Mouse (Mus musculus) embryo, embryonic 11 days (tissue): ENCODE results near the gene Gm10964.

Experiments
- DNase-seq: peaks from one replicate; pipeline ENCODE4 v3.0.0-alpha.2; 2015

Gene Gm10964

GRCm38 (mm10) chr3:103734696-103735519 lies 4.3 kb upstream of the Gm10964 start:
- DNase-seq: peak; percentile 81

GRCm38 (mm10) chr3:103735776-103736600 lies 3.2 kb upstream of the Gm10964 start:
- no peak for DNase-seq

- DNase-seq: peak; percentile 25
Measured at GRCm38 (mm10) chr3:103737061-103737754, 2.0 kb upstream of the Gm10964 start.

GRCm38 (mm10) chr3:103737778-103738571 lies 1.2 kb upstream of the Gm10964 start, which contains the start of gene Olfml3:
TSS of gene Olfml3 (minus strand) at chr3:103738001.
- DNase-seq: peak; percentile 95

GRCm38 (mm10) chr3:103740342-103740741 lies 1.2 kb downstream of the Gm10964 start:
- peak; percentile 45 for DNase-seq

GRCm38 (mm10) chr3:103743208-103743607 lies 4.0 kb downstream of the Gm10964 start:
- no peak for DNase-seq

GRCm38 (mm10) chr3:103745001-103745770 lies 6.0 kb downstream of the Gm10964 start:
- DNase-seq: no peak

GRCm38 (mm10) chr3:103746711-103747110 lies 7.5 kb downstream of the Gm10964 start:
- DNase-seq: no peak

- no peak for DNase-seq
Measured at GRCm38 (mm10) chr3:103751558-103751957, 12.4 kb downstream of the Gm10964 start.

- DNase-seq: no peak
Measured at GRCm38 (mm10) chr3:103755351-103755750, 16.2 kb downstream of the Gm10964 start.

GRCm38 (mm10) chr3:103756920-103757319 lies 17.8 kb downstream of the Gm10964 start:
- no peak for DNase-seq

- DNase-seq: no peak
Measured at GRCm38 (mm10) chr3:103758456-103758855, 19.3 kb downstream of the Gm10964 start.

GRCm38 (mm10) chr3:103759261-103759970 lies 20.2 kb downstream of the Gm10964 start:
- no peak for DNase-seq

- DNase-seq: no peak
Measured at GRCm38 (mm10) chr3:103766789-103767188, 27.6 kb downstream of the Gm10964 start.

- no peak for DNase-seq
Measured at GRCm38 (mm10) chr3:103771531-103772130, 32.5 kb downstream of the Gm10964 start.

- DNase-seq: no peak
Measured at GRCm38 (mm10) chr3:103772846-103773245, 33.7 kb downstream of the Gm10964 start.

GRCm38 (mm10) chr3:103773508-103773907 lies 34.3 kb downstream of the Gm10964 start:
- DNase-seq: no peak

GRCm38 (mm10) chr3:103774009-103774408 lies 34.8 kb downstream of the Gm10964 start:
- no peak for DNase-seq

- no peak for DNase-seq
Measured at GRCm38 (mm10) chr3:103777940-103778339, 38.8 kb downstream of the Gm10964 start.

GRCm38 (mm10) chr3:103778660-103779059 lies 39.5 kb downstream of the Gm10964 start:
- DNase-seq: no peak
